Mouse (Mus musculus): ENCODE data around the gene Slc22a29.
"Not testable (repeated sequence)": the region's sequence is repeated elsewhere in the genome, so short reads cannot be mapped to it uniquely, and the experiment has no call there.

- TF ChIP-seq FLI1 (IDR thresholded peaks at IDR 0.05; ENCODE audit: low read length); GATA1 (IDR thresholded peaks at IDR 0.05; ENCODE audit: borderline replicate concordance, low read length): not testable (repeated sequence)
These were observed 76.0 kb downstream of the Slc22a29 start for GRCm38 (mm10) chr19:8142716-8143115.

Data from megakaryocyte, embryonic 14.5 days (primary cell).